Mouse (Mus musculus) brain, embryonic 14.5 days (tissue): ENCODE data around the gene Cdc42bpa. TPM values are rescaled to one million over a fixed set of nuclear protein-coding genes. Genes with fewer than 3 reads are reported as not detected.

Source experiments
- DNase-seq: peaks from one replicate; pipeline ENCODE4 v3.0.0-alpha.2; 2011; ENCODE audit warnings: low read depth
- CTCF ChIP-seq: fragments of 200-500 bp; IDR thresholded peaks from 2 replicates; pipeline ENCODE4 v1.5.1; 2012; ENCODE audit warnings: inconsistent platforms, mild to moderate bottlenecking, moderate library complexity, borderline replicate concordance; ENCODE audit not compliant: insufficient read depth, insufficient read length; ENCODE audit errors: extremely low read depth
- POLR2A ChIP-seq: fragments of 200-500 bp; IDR thresholded peaks from 2 replicates; pipeline ENCODE4 v1.6.1; 2012; ENCODE audit warnings: mild to moderate bottlenecking, inconsistent platforms, borderline replicate concordance; ENCODE audit not compliant: poor library complexity, insufficient read depth, insufficient read length, severe bottlenecking; ENCODE audit errors: extremely low read depth
- polyA plus RNA-seq: library from polyadenylated mRNA; depleted of rRNA; stranded (reverse); fragments of >200 nt; gene quantifications from 2 replicates; pipeline ENCODE4 v1.2.3, GENCODE M21; 2012; rRNA removed

Gene Cdc42bpa
- polyA plus RNA-seq, 1 experiment = 60.6 TPM

DNA sequence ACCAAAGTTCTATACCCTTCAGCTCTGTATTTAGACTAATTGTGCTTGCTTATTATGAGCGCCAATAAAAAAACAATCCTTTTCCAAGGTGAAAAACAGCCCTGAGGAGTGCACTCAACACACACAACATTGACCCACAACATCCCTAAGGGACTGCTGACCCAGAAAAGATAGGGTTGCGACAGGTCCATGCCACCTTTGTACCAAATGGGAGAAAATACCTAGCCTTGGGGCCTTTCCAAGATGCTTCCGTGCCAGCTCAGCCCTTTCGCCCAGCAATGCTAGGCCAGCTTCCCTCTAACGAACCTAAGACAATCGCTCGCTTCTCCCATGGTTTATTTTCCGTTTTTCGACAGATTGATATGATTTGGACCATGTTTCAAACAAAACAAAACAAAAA, 236.2 kb downstream of the Cdc42bpa start:
- TF ChIP-seq POLR2A (no peak), CTCF (no peak)
- DNase-seq = no peak

DNA sequence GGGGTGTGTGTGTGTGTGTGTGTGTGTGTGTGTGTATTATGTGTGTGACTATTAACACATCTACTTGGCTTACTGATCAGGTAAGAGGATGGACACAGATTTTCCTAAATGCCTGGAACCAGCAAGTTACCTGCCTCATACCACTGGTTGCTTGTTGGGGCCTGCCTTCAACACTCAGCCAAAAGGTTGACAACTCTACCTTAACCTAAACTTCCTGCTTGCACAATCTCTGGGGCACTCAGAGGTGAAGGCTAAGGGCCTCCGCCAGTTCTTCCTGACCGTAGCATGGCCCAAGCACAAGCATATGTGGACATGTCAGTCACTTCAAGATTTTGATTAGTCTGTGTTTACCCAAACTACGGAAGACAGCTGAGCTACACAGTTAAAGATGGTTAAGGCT, 237.7 kb downstream of the Cdc42bpa start:
- no peak for DNase-seq
- TF ChIP-seq CTCF (no peak), POLR2A (no peak)

GRCm38 (mm10) chr1:180198959-180199714, 238.9 kb downstream of the Cdc42bpa start, which contains the start of gene Coq8a:
Gene Coq8a, minus strand, starts transcription at chr1:180199602.
- TF ChIP-seq POLR2A (no peak), CTCF (no peak)

DNA sequence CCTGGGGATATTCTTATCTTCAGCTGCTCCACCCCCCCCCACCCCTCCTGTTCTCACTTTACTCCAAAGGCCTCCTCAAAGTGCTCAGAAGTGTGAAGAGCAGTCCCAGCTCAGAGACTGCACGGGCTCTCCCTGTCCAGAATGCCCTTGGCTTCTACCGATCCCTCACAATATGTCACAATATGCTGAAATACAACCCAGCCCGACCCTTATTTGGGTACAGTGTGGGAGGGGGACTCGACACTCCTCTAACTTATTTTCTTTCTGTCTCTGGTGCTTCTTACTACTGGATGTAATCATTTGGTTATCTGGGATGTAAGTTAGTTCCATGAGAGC, 239.4 kb downstream of the Cdc42bpa start:
- DNase-seq = no peak
- TF ChIP-seq CTCF (no peak), POLR2A (no peak)

More at GRCm38 (mm10) chr1:180198959-180199714, 238.9 kb downstream of the Cdc42bpa start, which contains the start of gene Coq8a:
- DNase-seq = no peak

GRCm38 (mm10) chr1:180200722-180201121, 240.4 kb downstream of the Cdc42bpa start:
- DNase-seq = no peak
- no peak for TF ChIP-seq CTCF
- no peak for TF ChIP-seq POLR2A

DNA sequence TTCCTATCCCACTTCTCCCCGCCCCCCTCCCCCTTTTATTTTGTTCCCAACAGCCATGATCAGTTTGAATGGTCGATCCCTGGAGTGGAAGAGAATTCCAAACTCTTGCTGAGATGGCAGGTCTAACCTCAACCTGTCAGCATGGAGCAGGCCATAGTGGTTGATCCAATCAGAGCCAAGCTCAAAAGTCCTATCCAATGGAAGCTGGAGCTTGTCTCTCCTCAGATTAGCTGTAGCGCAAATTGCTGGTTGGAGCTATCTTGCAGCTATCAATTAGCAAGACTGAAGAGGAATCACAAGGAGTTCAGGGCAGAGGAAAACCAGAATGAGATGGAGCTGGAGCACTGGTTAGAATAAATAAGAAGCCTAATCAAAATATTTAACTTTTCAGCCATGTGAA, 248.1 kb downstream of the Cdc42bpa start:
- no peak for TF ChIP-seq CTCF
- TF ChIP-seq POLR2A = no peak
- DNase-seq = no peak

GRCm38 (mm10) chr1:180210031-180210432, 249.8 kb downstream of the Cdc42bpa start:
- TF ChIP-seq CTCF = no peak
- no peak for TF ChIP-seq POLR2A
- DNase-seq = no peak

- DNase-seq = no peak
- no peak for TF ChIP-seq CTCF
- no peak for TF ChIP-seq POLR2A
Observed at GRCm38 (mm10) chr1:180210781-180211271, 250.6 kb downstream of the Cdc42bpa start.

GRCm38 (mm10) chr1:180212911-180213310, 252.6 kb downstream of the Cdc42bpa start:
- TF ChIP-seq POLR2A (no peak), CTCF (no peak)
- DNase-seq = no peak

- DNase-seq = peak; percentile 78
- peak; percentile 96 for TF ChIP-seq CTCF
- TF ChIP-seq POLR2A = no peak
Observed at GRCm38 (mm10) chr1:180215044-180215443, 254.8 kb downstream of the Cdc42bpa start.

Other genes with a start within 250 kb of the Cdc42bpa start
- gene Kif28, start 215.2 kb upstream of the Cdc42bpa start, polyA plus RNA-seq = 0.03 and 0.07 TPM in 2 replicates
- gene Gm10518, start 157.1 kb upstream of the Cdc42bpa start, polyA plus RNA-seq = not detected in 2 replicates
- gene Ahctf1, start 156.8 kb upstream of the Cdc42bpa start, polyA plus RNA-seq = 30.3 and 32.3 TPM in 2 replicates
- gene Coq8a, start 239.1 kb downstream of the Cdc42bpa start, polyA plus RNA-seq = 2.9 and 3.2 TPM in 2 replicates